Mouse (Mus musculus) kidney, adult 9 months (tissue): Measurements from ENCODE around the gene Zbtb8b.

Source experiments
- DNase-seq: peaks from one replicate; pipeline ENCODE4 v3.0.0; 2022

Gene Zbtb8b

GRCm38 (mm10) chr4:129440340-129441063 is at the start of gene Zbtb8b:
Zbtb8b (minus strand) TSS chr4:129440853.
- peak; percentile 77 for DNase-seq

- DNase-seq, result no peak
Measured at GRCm38 (mm10) chr4:129481090-129481489, 40.4 kb upstream of the Zbtb8b start.

- DNase-seq, result no peak
Measured at GRCm38 (mm10) chr4:129479863-129480262, 39.2 kb upstream of the Zbtb8b start.

DNA sequence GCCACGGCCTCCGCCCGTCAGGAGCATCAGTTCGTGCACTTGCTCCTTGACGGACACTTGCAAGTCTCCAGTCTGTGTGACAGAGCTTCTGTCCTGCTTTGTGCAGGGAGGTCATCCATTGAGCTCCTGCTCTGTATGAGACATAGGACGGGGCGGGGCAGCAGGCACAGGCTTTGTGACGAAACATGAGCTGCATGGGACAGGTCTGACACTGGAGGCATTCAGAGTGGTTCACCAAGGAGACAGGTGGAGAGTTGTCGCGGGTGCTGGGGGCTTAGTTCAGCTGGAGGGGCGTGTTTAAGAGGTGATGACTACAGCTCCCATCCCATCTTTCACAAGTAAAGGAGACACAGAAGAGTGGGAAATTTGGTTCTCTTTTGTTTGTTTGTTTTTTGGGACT is 35.4 kb upstream of the Zbtb8b start:
- DNase-seq, result no peak

GRCm38 (mm10) chr4:129464286-129464815 is 23.7 kb upstream of the Zbtb8b start:
- DNase-seq, result no peak

DNA sequence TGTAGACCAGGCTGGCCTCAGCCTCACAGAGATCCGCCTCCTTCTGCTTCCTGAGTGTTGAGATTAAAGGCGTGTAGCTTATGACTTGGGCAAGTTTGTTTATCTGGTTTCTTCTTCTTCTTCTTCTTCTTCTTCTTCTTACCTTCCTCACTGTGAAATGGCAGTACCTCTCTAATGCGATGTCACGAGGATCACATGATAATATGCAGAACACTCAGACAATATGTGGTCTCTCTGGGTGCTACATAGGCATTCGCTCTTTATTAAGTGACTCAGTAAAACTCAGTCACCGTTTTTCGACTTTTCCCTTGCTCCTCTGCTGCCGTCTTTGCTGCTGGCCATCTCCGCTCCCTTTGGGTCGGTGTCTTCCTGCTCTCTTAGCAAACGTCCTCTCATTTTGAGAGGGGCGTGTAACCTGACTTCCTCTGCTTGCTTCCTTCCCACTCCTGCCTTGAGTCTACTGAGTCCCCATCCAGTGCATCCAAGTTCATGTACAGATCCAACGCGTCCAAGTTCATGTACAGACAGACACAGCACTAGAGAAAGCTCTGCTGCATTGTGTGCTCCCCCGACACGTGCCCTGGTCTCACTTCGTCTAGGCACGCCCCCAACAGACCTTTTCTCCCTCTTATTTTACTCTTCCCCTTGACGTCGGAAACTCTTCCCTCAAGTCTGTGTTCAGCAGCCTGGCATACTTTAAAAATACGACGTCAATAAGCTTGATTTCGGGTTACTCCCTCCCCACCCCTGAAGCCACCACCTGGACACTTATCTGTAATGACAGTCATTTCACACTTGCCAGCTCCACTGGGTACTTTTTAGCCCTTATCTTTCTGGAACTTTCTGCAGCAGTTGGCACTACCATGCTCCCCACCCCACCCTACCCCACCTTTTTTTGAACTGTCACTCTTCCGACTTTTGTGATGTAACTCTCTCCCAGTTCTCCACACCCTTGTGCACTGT is 22.7 kb upstream of the Zbtb8b start:
- DNase-seq, result no peak

DNA sequence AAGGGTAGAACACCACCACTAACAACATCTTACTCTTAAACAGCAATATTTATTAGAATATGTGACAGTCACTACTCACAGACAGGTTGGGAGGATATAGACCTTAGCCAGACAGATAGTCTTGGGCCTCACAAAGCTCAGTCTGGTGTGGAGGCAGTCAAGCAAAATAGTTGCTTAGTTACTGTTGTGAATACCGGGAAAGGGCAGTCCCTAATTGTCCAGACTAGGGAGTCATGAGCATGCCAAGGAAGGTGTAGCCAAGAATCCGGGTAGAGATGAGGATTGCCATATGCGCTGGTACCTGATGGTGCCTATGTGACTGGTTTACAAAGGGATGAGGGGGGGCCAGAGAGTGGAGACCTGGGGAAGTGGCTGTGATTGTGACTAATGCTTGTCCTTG is 21.5 kb upstream of the Zbtb8b start:
- DNase-seq, result peak; percentile 50

GRCm38 (mm10) chr4:129461183-129461960 is 20.7 kb upstream of the Zbtb8b start, which contains the start of gene Bsdc1:
Bsdc1 (plus strand) TSS chr4:129461581.
- DNase-seq, result peak; percentile 100

DNA sequence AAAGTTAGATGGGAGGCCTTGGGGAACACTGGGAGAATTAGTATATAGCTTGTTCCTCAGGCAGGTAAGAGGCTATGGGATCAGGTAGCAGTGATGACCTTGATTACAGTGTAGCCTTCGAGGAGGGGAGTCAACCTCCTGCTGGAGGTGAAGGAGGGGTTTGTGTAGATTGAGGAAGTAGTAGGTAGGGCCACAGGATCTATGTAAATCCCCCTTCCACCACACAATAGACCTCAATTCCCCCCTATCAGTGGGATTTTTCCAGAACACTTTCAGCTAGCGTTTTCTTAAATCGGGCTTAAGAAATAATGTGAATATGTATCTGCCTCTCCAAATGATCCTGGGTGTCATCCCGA is 20.2 kb upstream of the Zbtb8b start:
- peak; percentile 31 for DNase-seq

DNA sequence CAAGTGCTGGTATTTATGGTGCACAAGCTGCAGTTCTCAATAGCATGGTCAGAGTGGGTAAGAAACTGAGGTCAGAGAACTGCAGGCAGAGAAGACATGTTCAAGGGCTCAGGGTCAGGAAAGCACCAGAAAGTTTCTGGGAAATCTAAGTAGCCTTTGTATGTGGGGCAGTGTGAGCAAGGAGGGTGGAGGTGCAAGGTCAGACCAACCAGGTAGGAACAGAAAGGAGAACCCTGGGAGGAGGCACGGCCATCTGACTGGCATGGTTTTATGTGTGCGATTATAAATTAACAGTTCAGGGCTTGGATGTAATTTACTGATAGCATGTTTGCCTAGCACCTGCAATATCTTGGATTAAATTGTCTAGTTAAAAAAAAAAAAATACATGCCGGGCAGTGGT is 19.1 kb upstream of the Zbtb8b start:
- peak; percentile 64 for DNase-seq

- DNase-seq, result peak; percentile 60
Measured at GRCm38 (mm10) chr4:129457311-129457710, 16.7 kb upstream of the Zbtb8b start.

DNA sequence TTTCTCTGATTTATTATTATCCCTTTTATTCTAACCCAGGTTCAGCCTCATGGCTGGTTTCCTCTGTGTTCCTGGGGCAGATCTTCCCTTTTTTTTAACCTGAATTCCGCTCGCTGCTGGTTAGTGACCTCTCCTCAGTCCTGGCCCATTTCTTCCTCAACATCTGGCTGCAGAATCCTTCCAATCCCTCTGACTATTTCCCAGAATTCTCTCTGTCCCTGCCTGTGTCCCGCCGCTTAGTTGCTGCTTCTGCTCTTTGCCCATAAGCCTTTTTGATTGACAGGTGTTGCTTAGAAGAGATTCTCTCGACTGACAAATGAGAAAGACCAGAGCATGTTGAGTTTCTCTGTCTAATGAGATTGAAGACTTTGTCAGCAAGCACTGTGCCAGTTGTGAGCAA is 15.5 kb upstream of the Zbtb8b start:
- DNase-seq, result peak; percentile 61

GRCm38 (mm10) chr4:129455265-129455664 is 14.6 kb upstream of the Zbtb8b start:
- peak; percentile 90 for DNase-seq

GRCm38 (mm10) chr4:129451471-129452169 is 11.0 kb upstream of the Zbtb8b start:
- DNase-seq, result no peak

DNA sequence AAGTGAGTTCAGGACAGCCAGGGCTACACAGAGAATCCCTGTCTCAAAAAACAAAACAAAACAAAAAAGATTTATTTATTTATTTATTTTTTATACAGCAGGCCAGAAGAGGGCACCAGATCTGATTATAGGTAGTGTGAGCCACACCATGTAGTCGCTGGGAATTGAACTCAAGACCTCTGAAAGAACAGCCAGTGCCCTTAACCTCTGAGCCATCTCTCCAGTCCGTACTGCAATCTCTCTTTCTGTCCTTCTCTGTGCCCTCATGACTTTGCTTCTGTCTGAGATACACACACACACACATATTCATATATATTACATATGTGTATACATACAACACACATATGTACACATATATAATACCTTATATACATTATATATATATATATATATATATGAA is 10.2 kb upstream of the Zbtb8b start:
- DNase-seq, result no peak

- no peak for DNase-seq
Measured at GRCm38 (mm10) chr4:129448713-129449112, 8.1 kb upstream of the Zbtb8b start.

DNA sequence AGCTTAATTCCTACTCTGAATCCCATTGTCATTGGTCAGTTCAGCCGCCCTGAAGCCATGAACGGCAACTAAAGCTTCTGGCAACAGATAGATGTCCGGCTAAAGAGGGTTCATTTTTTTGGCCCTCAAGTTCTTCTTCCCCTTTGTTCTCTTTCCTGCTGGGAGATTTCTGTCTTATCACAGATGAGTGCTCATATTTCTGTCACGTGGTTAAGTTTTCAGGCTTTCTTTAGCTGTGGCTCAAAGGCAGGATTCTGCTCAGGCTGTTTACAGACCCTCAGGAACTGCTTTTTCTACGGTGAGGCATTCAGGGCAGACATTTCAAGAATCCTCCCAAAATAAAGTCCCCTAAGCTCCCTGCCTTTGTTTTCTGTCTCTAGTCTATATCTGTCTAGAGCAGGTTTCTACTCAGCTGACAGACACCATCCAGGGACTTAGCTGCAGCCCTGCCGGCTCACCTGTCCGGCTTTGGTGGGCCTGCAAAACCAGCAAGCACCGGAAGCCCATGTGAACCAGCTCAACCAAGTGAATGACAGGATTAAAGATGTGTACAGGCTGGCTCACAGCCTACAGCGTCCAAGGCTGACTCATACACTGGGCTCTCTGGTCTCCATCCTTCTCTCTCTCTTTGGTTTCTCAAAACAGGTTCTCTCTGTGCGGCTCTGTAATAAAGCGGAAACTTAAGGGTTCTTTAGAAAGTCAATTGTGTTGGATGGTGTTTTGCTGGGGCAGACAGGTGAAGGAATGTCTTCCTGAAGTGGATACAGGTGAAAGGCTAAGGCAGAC is 7.3 kb upstream of the Zbtb8b start:
- DNase-seq, result no peak

GRCm38 (mm10) chr4:129447360-129447759 is 6.7 kb upstream of the Zbtb8b start:
- DNase-seq, result no peak

DNA sequence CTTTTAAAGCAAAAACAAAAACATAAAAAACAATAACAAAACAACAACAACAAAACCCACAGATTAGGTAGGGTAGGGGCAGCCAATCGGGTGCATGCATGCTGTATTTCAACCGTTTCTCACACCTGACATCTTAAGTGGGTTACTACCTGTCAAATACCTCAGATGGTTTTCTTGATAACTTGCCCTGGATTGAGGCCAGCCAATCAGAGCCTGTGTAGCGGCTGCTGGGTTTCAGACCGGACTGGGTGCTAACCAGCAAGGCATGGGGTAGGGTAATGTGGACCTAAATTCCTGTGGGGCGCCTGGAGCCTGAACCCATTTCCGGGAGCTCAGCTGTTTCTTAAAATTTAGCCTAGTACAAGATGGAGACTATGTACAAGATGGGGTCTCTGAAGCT is 492 bp upstream of the Zbtb8b start:
- DNase-seq, result peak; percentile 33

DNA sequence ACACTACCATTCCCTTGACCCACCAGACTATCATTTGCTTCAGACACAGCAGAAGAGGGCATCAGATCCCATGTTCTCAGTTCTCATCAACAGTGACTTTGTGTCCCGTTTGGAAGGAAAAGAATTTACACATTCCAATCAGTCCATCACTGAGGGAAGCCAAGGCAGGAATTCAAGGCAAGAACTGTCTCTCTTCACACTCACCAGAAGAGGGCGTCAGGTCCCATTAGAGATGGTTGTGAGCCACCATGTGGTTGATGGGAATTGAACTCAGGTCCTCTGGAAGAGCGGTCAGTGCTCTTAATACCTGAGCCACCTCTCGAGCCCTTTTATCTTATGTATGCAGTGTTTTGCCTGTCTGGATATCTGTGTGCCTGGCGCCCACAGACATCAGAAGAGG is 22.3 kb downstream of the Zbtb8b start:
- DNase-seq, result no peak

GRCm38 (mm10) chr4:129416478-129416877 is 24.2 kb downstream of the Zbtb8b start:
- DNase-seq, result no peak
